Mouse (Mus musculus) kidney, postnatal 36 days (tissue): ENCODE data around the gene Kcnh2.

Experiments
- DNase-seq, 2 experiments: peaks; one replicate each; pipeline ENCODE4 v3.0.0; 2021 to 2022; ENCODE audit warnings: mixed read lengths in 2 of 2

Kcnh2 gene

DNA sequence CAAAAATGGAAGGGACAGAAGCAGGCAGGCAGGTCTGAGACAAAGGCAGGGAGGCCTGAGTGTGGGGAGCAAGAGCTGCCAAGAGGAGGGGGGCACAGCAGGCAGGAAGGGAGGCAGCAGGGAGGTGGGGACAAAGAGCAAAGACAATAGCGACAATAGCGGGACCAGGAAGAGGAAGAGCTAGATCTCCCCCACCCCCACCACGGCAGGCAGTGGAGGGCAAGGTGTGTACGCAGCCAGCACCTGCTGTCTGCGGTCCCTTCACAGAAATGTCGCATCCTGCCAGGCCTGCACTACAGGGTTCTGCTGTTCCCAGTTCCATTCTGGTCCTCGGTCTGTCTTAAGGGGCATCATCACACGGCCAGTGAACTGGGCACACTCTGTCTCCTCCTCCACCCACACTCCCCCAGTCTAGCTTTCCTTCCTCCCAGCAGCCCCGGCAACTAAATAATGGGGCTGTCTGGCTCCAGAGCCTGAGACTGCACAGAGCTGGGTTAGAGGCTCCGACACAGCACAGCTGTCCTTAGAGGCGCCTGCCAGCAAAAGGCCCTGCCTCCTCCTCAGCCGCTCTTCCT is 6.8 kb downstream of the Kcnh2 start:
- DNase-seq: peak; percentile 29 to 34

DNA sequence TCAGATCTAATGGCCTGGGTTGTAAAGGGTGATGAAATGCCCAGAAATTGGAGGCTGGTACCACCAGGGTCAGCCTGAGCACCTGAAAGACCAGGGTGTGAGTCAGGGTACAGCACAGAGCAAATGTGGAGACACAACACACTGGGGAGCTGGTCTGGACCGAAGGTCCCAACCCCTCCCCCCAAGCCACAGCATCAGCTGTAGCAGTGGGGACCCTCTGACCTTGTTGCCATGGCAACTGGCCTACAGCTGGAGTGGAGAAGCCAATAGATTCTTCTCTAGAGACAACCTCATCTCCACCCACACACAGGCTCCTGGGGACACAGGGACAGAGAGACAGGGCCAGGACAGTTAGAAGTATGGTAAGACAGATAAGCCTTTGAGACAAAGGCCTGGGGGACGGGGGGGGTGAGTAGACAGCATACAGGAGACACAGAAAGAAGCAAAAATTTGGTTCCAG is 7.4 kb downstream of the Kcnh2 start:
- no peak for DNase-seq

DNA sequence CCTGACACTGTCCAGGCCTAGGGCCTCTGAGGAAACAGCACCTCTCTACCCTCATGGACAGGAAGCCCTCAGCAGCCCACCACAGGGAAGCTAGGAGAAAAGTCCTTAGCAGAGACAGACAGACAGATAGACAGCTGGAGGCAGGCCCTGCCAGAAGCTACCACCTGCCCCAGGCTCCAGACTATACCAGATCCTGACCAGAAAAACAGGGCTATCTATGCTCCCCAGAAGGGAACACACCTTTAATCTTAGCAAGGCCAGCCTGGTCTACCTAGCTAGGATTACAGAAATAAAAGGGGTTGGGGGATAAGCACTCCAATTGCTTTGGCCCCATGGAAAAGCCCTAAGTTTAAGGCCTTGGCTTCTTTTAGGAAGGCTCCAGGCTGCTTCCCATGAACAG is 8.0 kb downstream of the Kcnh2 start:
- no peak for DNase-seq

DNA sequence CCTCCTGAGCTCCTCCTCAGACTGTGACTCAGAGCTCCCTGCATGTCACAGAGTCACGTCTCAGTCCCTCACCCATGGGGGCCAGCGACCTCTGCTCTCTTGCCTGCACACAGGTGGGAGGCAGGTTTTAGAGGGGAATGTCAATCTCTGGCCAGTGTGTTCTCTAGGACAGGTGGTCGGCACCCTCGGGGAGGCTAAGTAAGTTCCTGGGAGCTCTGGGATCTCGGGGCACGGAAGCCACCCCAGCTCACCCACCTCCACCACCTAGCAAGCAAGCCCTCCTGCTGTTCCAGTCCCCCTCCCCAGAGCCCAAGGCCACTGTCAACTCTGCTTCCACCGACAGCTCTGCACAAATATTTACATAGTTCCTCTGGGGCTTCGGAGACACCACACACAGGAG is 8.4 kb downstream of the Kcnh2 start:
- no peak for DNase-seq

DNA sequence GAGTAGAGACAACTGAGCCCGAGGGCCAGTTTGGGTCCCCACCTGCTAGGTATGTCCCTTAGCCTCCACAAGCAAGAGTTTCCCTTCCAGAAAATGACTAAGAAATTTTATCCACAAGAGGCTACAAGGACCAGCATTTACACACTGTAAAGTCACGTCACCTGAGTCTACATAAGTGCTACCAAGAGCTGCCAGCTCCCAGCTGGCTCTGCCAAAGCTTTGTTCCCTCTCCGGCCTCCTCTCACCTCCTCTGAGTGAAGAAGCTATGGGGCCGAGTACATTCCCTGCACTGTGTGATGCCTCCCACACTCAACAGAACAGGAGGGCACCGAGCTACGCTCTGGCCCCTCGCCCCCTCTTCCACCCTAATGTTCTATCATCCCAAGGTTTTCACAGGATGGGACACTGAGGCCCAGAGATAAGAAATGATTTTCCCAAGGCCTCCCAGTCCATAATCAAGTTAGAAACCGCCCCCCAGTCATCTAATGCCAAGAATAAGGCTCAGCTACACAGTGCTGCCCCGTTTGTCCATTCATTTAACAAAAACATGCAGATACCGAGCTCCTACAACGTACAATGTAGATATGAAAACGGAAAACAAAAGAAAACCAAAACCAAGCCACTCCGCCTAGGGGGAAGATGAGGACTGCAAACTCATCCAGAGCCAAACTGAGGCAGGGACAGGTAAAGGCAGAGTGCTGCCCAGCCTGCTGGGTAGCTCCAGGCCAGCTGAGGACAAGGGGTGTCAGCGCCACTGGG is 9.0 kb downstream of the Kcnh2 start:
- no peak for DNase-seq

DNA sequence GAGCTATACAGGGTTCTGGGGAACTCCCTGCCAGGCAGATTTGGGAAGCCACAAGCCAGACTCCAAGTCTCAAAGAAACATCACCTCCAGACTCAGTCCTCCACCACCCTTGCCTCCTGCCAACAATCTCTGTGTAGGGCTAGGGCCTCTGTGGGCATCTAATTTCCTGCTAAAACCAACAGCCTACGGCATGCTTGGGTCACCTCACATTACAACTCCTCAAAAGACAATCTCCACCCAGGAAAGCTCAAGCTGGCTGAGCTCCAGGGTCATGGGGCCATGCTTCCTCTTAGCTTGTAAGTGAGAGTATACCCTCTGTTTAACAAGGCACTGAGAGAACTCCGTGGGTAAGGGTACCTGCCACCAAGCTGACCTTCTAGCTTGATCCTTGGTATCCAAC is 13.6 kb downstream of the Kcnh2 start:
- DNase-seq: peak in 1 of 2 experiments; percentile 29

DNA sequence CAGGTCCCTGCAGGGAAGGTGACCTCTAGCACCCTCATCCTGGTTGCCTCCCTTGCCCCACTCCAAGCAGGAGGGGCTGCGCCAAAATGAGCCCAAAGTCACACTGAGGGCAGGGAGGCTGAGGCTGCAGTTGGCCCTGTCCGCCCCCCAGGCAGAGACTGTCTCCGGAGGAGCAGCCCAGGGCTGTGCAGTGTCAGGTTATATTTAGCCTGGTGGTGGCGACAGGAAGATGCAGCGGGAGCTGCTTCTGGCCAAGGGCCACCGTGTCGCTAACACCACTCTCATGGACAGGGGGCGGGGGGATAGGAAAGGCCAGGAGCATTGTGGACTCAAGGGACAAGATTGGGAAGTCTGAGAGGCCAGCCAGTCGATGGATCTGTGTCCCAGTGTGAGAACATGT is 14.0 kb downstream of the Kcnh2 start:
- peak; percentile 33 to 53 for DNase-seq

DNA sequence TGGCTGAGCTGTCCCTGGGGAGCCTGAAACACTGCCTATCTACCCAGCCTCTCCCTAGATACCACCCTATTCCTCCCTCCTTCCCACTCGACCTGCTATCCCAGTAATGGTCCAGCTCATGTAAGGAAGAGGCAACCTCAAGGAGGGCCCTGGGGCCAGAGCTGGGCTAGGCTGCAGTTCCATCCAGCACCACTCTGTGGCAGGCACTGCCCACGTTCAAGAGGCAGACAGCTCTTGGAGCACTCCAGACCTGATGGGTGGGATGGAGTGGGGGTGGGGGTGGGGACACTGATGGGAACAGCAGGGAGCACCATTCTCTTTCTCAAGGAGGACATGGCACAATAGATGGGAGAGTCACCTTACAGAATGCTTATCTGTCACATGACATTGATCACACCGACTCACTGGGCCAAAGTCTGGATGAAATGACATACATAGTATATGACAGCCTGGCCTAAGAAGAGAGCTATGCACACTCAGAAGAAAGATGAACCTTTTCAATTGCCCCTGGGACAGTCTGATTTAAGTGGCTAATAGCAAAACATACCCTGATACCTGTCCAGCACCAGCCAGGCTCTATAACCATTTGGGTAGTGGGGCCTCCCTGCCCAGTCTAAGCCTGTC is 15.4 kb downstream of the Kcnh2 start:
- peak in 1 of 2 experiments; percentile 74 for DNase-seq

DNA sequence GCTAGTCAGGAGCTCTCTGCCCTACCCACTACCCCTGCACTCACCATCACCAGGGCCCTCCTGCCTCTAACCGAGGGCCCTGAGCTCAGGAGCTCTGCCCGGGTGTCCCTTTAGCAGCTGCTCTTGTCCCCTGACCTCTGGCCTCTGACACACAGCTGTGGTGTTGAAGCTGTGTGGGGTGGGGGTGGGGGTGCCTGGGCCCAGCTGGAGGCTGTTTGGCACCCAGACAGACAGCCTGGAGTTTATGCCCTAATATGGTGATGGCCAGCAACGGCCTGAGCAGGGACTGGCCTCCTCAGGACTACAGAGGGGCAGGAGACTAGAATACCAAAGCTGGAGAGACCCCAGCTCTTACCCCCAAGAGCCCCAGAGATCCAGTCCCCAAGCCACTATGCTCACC is 16.7 kb downstream of the Kcnh2 start:
- DNase-seq: peak in 1 of 2 experiments; percentile 25

DNA sequence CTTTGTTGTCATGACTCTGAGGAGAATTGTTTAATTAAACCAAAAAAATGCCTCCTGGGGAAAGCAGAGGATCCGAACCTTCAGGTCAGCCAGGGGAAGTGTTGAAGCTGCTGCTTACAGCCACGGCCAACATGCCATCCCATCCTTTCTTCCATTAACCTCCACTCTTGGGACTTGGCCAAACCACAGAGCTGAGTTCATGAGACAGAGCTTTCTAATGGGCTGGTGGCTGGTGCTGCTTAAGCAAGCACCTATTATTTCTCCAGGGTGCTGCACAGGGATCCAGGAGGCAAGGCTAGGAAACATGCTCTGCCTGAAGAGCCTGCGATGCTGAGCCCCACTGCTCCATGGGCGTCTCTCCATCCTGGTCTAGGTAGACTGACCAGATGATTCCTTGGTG is 19.0 kb downstream of the Kcnh2 start:
- no peak for DNase-seq

DNA sequence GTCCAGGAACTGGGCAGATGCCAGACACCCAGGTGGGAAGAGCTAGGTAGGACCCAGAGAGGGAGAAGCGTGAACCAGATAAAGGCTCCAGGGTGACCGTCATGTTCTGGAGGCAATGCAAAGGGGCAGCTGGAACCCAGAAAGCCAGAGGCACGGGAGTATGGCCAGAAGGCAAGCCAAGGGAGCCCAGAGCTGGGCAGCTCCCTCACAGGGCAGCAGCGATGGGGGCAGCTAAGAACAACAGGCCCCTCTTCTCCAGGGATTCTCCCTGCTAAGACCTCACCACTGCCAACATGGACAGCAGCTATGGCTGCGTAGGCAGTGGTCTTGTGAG is 21.5 kb downstream of the Kcnh2 start:
- DNase-seq: no peak

DNA sequence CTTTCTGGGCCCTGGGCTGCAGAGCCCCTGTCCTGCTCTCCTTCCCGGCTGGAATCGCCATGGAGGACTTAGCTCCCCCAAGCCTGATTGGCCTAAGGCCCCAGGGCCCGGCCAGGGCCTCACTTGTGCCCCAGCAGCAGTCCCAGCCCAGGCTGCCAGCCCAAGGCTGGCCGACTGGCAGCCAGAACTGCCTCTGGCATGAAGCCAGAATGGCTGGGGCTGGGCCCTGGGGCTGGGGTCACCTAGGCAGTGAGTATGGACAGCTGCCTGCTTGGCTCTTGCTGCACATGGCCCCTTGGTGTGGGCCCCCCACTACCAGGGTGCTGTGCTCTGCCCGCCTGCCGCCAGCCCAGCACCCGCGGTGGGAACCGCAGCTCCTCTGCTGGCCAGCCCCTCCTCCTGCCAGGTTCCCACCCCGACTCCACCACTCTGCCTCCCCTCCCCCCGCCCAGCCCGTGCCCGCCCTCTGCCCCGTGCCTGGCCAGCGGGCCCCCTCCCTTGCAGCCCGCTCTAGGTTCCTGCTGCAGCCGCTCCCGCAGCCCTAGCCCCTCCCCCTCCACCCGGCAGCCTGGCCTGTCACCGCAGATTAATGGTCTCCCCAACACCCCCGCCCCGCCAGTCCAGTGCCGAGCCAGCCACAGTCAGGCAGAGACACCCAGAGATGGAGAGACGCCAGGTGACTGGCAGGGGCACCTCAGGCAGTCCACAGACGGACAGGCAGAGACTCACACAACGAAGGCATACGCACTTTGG is 22.0 kb downstream of the Kcnh2 start:
- DNase-seq: peak; percentile 73 to 78

DNA sequence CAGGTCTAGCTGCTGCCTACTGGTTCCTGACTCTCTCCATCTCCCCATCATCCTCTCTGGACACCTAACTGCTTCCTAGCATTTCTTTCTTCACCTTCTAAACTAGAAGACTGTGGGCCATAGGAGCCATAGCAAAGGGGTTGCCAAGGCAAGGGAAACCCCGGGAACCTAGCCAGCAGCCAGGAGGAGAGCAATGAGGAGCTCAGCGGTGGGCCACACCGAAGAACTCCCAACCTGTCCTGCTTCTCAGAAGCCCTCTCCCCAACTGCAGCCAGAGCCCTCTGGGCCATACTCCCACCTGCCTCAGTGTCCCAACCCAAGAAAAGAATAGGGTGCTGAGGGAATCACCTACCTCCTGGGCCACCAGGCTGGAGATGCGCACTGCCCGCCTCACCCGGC is 22.6 kb downstream of the Kcnh2 start:
- DNase-seq: no peak

DNA sequence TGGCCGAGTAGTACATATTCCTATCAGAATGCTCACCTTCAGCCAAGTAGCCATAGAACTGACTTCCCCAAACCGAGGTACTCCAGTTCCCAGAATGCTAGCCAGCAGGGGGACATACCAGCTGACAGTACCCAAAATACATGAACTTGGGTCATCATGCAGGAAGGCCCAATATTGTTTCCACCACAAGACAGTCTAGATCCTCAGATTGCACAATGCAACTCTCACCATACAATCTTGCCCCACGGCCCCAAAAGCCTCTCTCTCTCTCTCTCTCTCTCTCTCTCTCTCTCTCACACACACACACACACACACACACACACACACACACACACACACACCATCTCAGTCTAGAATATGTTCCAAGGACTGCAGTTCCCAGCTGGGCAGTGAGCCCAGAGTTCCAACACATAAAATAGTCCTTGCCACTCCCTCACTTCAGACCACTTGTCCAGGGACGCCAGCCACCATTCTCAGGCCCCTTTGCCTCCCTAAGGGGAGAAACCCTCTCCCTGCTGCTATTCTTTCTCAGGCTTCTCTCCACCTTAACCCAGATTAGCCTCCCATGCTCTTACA is 24.5 kb downstream of the Kcnh2 start:
- no peak for DNase-seq

DNA sequence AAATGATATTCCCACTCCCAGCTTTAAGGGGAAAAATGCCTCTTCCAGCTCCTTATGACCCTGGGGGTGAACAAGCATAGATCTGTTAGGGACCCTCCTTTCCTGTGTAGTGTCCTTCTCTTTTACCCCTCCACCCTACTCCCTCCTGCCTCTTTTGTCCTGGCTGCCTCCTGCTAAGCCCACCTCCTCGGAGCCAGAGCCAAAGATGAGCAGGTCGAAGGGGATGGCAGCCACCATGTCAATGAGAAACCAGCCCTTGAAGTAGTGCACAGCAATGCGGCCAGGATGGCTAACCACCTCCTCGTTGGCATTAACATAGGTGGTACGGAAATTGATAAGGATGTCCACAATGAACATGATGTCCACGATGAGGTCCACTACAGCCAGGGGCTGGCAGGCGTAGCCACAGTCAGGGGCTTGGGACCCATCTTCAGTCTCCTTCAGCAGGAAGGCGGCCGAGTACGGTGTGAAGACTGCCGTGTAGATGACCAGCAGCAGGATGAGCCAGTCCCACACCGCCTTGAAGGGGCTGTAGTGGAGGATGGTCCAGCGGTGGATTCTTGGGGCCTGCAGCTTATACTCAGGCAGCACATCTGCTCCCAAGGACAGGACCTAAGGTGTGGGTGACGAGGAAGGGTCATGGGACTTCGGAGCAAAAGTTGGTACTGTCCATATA is 25.1 kb downstream of the Kcnh2 start:
- DNase-seq: no peak

DNA sequence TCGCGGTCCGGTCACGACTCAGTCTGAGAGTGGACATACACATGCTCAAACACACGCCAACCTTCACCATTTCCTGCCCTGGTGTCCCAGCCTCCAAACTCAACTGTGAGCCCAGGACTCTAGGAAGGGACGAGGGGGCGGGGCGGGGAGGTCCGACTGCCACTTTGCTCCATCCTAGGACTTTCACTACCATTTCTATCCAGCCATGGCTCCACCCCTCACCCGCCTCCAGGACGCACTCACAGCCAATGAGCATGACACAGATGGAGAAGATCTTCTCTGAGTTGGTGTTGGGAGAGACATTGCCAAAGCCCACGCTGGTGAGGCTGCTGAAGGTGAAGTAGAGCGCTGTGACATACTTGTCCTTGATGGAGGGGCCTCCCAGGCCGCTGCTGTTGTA is 26.2 kb downstream of the Kcnh2 start:
- DNase-seq: no peak

DNA sequence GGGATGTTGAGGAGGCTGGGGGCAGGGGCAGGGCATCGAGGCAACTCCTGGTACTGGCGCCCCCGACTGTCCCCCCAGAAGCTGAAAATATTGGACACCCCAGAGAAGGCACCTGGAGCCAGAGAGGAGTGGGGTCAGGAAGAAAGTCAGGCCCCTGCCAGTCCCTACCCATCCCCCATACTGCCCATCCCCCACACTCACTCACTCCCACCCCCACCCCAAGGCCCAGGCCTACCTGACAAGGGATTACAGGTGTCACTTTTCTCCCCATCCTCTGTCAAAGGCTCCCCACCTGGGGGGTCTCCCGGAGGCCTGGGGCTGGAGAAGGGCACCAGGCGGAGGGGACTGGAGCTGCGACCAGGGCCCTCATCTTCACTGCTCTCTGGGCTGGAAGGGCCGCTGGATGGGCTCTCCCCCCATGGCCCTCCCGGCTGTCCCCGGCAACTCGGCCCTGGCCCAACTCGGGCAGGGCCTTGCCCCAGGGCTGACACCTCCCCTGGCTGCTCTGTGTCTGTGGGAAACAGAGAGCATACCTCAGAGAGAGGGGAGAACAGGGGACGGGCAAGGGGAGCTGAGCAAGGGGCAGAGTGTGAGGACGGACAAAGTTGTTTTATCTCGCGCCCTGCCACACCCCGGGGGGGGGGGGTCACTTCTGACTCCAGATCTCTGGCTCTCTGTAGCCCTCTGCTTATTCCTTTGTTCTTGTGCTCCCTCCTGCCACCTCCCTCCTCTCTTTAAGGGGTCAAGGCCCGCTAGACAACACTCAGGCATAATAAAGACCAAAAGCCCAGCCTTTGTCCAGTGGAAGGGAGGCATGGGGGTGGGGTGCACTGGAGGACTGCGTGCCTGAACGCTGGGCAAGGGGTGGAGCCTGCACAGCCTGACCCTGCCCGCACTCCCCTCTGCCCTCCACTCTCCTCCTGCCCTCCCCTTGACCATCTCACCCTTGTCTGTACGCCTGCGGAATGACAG is 29.4 kb downstream of the Kcnh2 start:
- peak in 1 of 2 experiments; percentile 22 for DNase-seq

DNA sequence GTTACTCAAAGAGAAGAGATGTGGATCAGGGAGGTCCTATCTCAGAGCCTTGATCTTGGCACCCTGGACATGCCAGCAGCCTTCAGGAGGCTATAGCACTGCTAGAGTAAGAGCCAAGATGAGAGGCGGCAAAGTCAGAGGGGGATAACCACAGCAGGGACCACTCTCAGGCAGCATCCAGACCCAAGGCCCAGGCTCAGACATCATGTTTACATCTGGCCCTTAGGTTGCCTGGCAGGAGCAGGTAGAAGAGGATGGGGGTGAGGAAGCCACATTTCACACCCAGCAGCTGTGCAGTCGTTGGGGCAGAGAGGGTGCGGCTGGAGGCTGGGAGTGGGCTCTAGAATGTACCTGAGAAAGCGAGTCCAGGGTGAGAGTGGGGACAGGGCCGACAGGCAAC is 30.5 kb downstream of the Kcnh2 start:
- DNase-seq: no peak

DNA sequence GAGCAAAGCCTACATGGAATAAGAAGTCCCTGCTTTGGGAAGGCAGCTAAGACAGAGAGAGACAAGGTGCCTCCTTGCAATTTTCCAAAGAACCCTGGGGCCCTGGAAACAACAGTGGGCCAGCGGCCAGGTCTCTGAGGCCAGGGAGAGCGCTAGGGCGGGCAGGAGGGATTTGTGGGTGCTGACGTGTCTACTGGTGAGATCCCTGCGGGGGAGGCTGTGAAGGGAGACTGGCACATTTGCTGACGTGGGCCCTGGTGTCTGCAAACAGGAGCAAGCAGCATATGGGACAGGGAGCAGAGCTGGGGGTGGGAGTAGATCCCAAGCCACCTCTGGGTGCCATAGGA is 31.0 kb downstream of the Kcnh2 start:
- DNase-seq: peak; percentile 17 to 38

DNA sequence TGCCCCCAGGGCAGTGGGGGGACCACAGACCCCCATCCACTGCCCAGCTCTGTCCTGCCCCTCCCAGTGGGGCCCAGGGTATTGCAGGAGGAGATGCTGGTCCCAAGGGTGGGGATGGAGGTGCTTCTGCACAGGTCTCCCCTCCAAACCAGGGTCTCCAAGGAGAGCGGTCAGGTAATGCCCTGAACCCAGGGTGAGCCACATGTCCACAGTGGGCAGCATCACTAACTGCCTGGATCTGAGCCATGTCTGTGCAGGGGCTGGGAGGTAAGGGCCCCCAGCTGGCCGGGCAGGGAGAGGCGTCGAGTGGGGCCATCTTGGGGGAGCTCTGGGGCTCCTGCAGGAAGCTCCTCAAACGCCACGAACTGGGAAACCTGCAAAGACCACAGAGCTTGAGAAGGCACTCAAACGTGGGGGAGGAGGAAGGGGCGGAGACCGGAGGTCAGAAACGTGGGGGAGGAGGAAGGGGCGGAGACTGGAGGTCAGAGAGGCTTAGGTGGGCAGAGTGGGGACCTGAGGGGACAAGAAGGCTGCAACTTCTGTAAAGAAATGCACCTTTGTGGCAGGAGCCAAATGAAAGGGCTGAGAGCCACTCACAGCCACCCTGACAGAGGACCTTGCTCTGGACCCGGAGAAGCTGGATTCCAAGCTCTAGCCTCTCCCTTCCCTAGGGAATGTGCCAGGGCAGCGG is 31.5 kb downstream of the Kcnh2 start:
- peak in 1 of 2 experiments; percentile 45 for DNase-seq

DNA sequence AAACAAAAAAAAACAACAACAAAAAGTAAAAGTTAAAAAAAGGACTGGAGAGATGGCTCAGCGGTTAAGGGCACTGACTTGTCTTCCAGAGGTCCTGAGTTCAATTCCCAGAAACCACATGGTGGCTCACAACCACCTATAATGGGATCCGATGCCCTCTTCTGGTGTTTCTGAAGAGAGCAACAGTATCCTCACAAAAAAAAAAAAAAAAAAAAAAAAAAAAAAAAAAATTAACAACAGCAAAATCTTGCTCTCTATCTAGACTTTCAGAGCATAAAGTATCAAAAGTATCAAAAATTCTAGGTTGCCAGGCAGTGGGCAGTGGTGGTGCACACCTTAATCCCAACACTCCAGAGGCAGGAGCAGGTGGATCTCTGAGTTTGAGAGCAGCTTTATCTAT is 42.2 kb downstream of the Kcnh2 start:
- DNase-seq: no peak
